ENCODE assay signal across 15 mouse cellular contexts in genomic region chr6:52180726-52181125, GRCm38 (mm10). TPM values are rescaled to one million over a fixed set of nuclear protein-coding genes. Genes with fewer than 3 reads are reported as not detected.
DNase-seq lines count a peak whose midpoint lies in the region; ATAC-seq lines count a peak whose summit lies in the region.
"Had no signal": no experiment of that assay in that cellular context is flagged by ENCODE, and none has a peak within 500 bp of the region (broad histone marks: within the 10 kb centered on the region; RNA-seq: fewer than 3 reads in every experiment).

No protein-coding gene starts in this region.

- H3K27ac ChIP-seq in forebrain, embryonic 11.5 days (ENCODE audit: low read depth, low read length): no peak overlapping the region
- no peak overlapping the region for H3K27ac ChIP-seq in forebrain, embryonic 16.5 days (ENCODE audit: low read length)
- H3K27ac ChIP-seq in hindbrain, embryonic 15.5 days (replicated peaks): peak overlapping the region; percentile 92
- peak overlapping the region; percentile 87 for H3K27ac ChIP-seq in neural tube, embryonic 14.5 days (ENCODE audit: low read depth, low read length)
- no peak overlapping the region for H3K27ac ChIP-seq in midbrain, embryonic 10.5 days (replicated peaks)
- H3K27ac ChIP-seq: embryonic facial prominence, embryonic 15.5 days; liver, embryonic 15.5 days had no signal

- H3K27me3 ChIP-seq in forebrain, embryonic 11.5 days (ENCODE audit: control insufficient read depth, insufficient read depth, low read length): peaks cover 100% of the 10 kb centered on the region
- H3K27me3 ChIP-seq in forebrain, embryonic 16.5 days (replicated peaks; ENCODE audit: control insufficient read depth, insufficient read depth, low read length): peaks cover 93% of the 10 kb centered on the region
- peaks cover 40% of the 10 kb centered on the region for H3K27me3 ChIP-seq in hindbrain, embryonic 15.5 days
- H3K27me3 ChIP-seq in neural tube, embryonic 14.5 days (ENCODE audit: control insufficient read depth, insufficient read depth, low read length): no peaks in the 10 kb centered on the region
- peaks cover 100% of the 10 kb centered on the region for H3K27me3 ChIP-seq in midbrain, embryonic 10.5 days (ENCODE audit: low read depth, poor library complexity, severe bottlenecking)

- no peaks in the 10 kb centered on the region for H3K36me3 ChIP-seq in forebrain, embryonic 11.5 days (ENCODE audit: control insufficient read depth, insufficient read depth, low read length)
- no peaks in the 10 kb centered on the region for H3K36me3 ChIP-seq in forebrain, embryonic 16.5 days (ENCODE audit: control insufficient read depth, insufficient read depth)
- no peaks in the 10 kb centered on the region for H3K36me3 ChIP-seq in hindbrain, embryonic 15.5 days
- H3K36me3 ChIP-seq in neural tube, embryonic 14.5 days (ENCODE audit: control insufficient read depth, insufficient read depth, low read length): peaks cover 8% of the 10 kb centered on the region; the same call in 1 of the 2 replicates
- no peaks in the 10 kb centered on the region for H3K36me3 ChIP-seq in midbrain, embryonic 10.5 days
- H3K36me3 ChIP-seq: embryonic facial prominence, embryonic 15.5 days; liver, embryonic 15.5 days had no signal

- no peak overlapping the region for H3K4me3 ChIP-seq in forebrain, embryonic 11.5 days (ENCODE audit: low read depth, low read length)
- H3K4me3 ChIP-seq in forebrain, embryonic 16.5 days (replicated peaks; ENCODE audit: low read length): no peak overlapping the region
- H3K4me3 ChIP-seq in hindbrain, embryonic 15.5 days: peak overlapping the region; percentile 51
- peak overlapping the region; percentile 38; the same call in 1 of the 2 replicates for H3K4me3 ChIP-seq in neural tube, embryonic 14.5 days (ENCODE audit: low read depth, low read length)
- H3K4me3 ChIP-seq in midbrain, embryonic 10.5 days: no peak overlapping the region
- H3K4me3 ChIP-seq: embryonic facial prominence, embryonic 15.5 days; liver, embryonic 15.5 days; myocyte had no signal

- peak; percentile 44 for DNase-seq in forebrain, embryonic 11.5 days (ENCODE audit: low spot score)
- peak; percentile 3 to 13 for DNase-seq in kidney, postnatal 4 days
- DNase-seq in kidney, adult 8-10 months: no peak
- DNase-seq in thymus, postnatal 25 days: no peak
- no peak for DNase-seq in midbrain, embryonic 10.5 days (ENCODE audit: low spot score)
- DNase-seq: forebrain, postnatal 0 days; gastrocnemius, postnatal 25 days; thymus, adult 18-20 months had no signal

- no peaks in the 10 kb centered on the region for H3K9me3 ChIP-seq in forebrain, embryonic 11.5 days (ENCODE audit: control insufficient read depth, low read length)
- no peaks in the 10 kb centered on the region for H3K9me3 ChIP-seq in forebrain, embryonic 16.5 days (ENCODE audit: control insufficient read depth, low read length)
- H3K9me3 ChIP-seq in hindbrain, embryonic 15.5 days: no peaks in the 10 kb centered on the region
- H3K9me3 ChIP-seq in neural tube, embryonic 14.5 days (ENCODE audit: control insufficient read depth, low read length): no peaks in the 10 kb centered on the region
- no peaks in the 10 kb centered on the region for H3K9me3 ChIP-seq in midbrain, embryonic 10.5 days (replicated peaks)
- H3K9me3 ChIP-seq: embryonic facial prominence, embryonic 15.5 days; liver, embryonic 15.5 days had no signal

- H3K9ac ChIP-seq in forebrain, embryonic 11.5 days (ENCODE audit: low read length): no peak overlapping the region
- no peak overlapping the region for H3K9ac ChIP-seq in forebrain, embryonic 16.5 days (replicated peaks; ENCODE audit: low read depth, low read length)
- peak overlapping the region; percentile 64 for H3K9ac ChIP-seq in hindbrain, embryonic 15.5 days
- H3K9ac ChIP-seq in neural tube, embryonic 14.5 days (replicated peaks; ENCODE audit: low read depth, low read length): peak overlapping the region; percentile 76; the same call in 1 of the 2 replicates
- H3K9ac ChIP-seq: embryonic facial prominence, embryonic 15.5 days; forebrain, postnatal 0 days; liver, embryonic 15.5 days had no signal

- ATAC-seq in forebrain, embryonic 11.5 days (replicated peaks; ENCODE audit: low FRiP score): no peak
- no peak for ATAC-seq in forebrain, embryonic 16.5 days
- ATAC-seq in hindbrain, embryonic 15.5 days (ENCODE audit: low FRiP score, low read depth): no peak
- no peak for ATAC-seq in neural tube, embryonic 14.5 days (ENCODE audit: low read depth)
- ATAC-seq: forebrain, postnatal 0 days had no signal

- H3K4me2 ChIP-seq in forebrain, embryonic 11.5 days (ENCODE audit: low read depth, low read length, severe bottlenecking): no peak overlapping the region
- no peak overlapping the region for H3K4me2 ChIP-seq in forebrain, embryonic 16.5 days (ENCODE audit: low read length)
- peak overlapping the region; percentile 97 for H3K4me2 ChIP-seq in hindbrain, embryonic 15.5 days
- H3K4me2 ChIP-seq in neural tube, embryonic 14.5 days (ENCODE audit: low read depth, low read length): peak overlapping the region; percentile 90
- H3K4me2 ChIP-seq: embryonic facial prominence, embryonic 15.5 days; liver, embryonic 15.5 days had no signal

- H3K4me1 ChIP-seq in forebrain, embryonic 11.5 days (replicated peaks; ENCODE audit: control insufficient read depth, insufficient read depth, low read length): no peaks in the 10 kb centered on the region
- H3K4me1 ChIP-seq in forebrain, embryonic 16.5 days (replicated peaks; ENCODE audit: control insufficient read depth, insufficient read depth, low read length): no peaks in the 10 kb centered on the region
- H3K4me1 ChIP-seq in hindbrain, embryonic 15.5 days (replicated peaks): peaks cover 15% of the 10 kb centered on the region; the same call in 1 of the 2 replicates
- H3K4me1 ChIP-seq in neural tube, embryonic 14.5 days (ENCODE audit: control insufficient read depth, insufficient read depth, low read length): peaks cover 75% of the 10 kb centered on the region
- peaks cover 3% of the 10 kb centered on the region for H3K4me1 ChIP-seq in midbrain, embryonic 10.5 days
- H3K4me1 ChIP-seq: embryonic facial prominence, embryonic 15.5 days had no signal

- WGBS in forebrain, embryonic 11.5 days: 4% methylated on average over 3 of the region's 3 CpGs
- 5% methylated on average over 3 of the region's 3 CpGs for WGBS in forebrain, embryonic 16.5 days
- 15% methylated on average over 3 of the region's 3 CpGs for WGBS in hindbrain, embryonic 15.5 days
- 18% methylated on average over 3 of the region's 3 CpGs for WGBS in neural tube, embryonic 14.5 days
- WGBS in midbrain, embryonic 10.5 days: 6% methylated on average over 3 of the region's 3 CpGs

RNA-seq across cellular contexts. Expression of gene 5730596B20Rik, which starts 3.4 kb away (rescaled TPM):
- not detected in 2 replicates for polyA plus RNA-seq in forebrain, embryonic 11.5 days (2014; fragmentation: Nextera tagmentation; extraction: Ambion mirVana)
- polyA plus RNA-seq in forebrain, embryonic 16.5 days (2015; fragmentation: Nextera tagmentation; extraction: Ambion mirVana): not detected in 2 replicates
- 4.0 and 4.3 TPM in 2 replicates for polyA plus RNA-seq in hindbrain, embryonic 15.5 days (2015; fragmentation: Nextera tagmentation; extraction: Ambion mirVana)
- 1.8 and 2.2 TPM in 2 replicates for polyA plus RNA-seq in neural tube, embryonic 14.5 days (2014; fragmentation: Nextera tagmentation; extraction: Ambion mirVana)
- polyA plus RNA-seq in midbrain, embryonic 10.5 days (2016; fragmentation: Nextera tagmentation; extraction: Ambion mirVana): not detected in 2 replicates
- polyA plus RNA-seq: embryonic facial prominence, embryonic 15.5 days; forebrain, postnatal 0 days; spleen, adult 2 months had no signal

RNA-seq across cellular contexts. Expression of gene Hoxa4, which starts 10.8 kb away (rescaled TPM):
- polyA plus RNA-seq in forebrain, embryonic 11.5 days (2014; fragmentation: Nextera tagmentation; extraction: Ambion mirVana): not detected in 2 replicates
- not detected in 2 replicates for polyA plus RNA-seq in forebrain, embryonic 16.5 days (2015; fragmentation: Nextera tagmentation; extraction: Ambion mirVana)
- 10.6 and 12.2 TPM in 2 replicates for polyA plus RNA-seq in hindbrain, embryonic 15.5 days (2015; fragmentation: Nextera tagmentation; extraction: Ambion mirVana)
- polyA plus RNA-seq in neural tube, embryonic 14.5 days (2014; fragmentation: Nextera tagmentation; extraction: Ambion mirVana): 1.6 and 2.7 TPM in 2 replicates
- not detected in 2 replicates for polyA plus RNA-seq in midbrain, embryonic 10.5 days (2016; fragmentation: Nextera tagmentation; extraction: Ambion mirVana)
- polyA plus RNA-seq: forebrain, postnatal 0 days had no signal

RNA-seq across cellular contexts. Expression of gene Hoxa2, which starts 16.1 kb away (rescaled TPM):
- not detected in 2 replicates for polyA plus RNA-seq in forebrain, embryonic 11.5 days (2014; fragmentation: Nextera tagmentation; extraction: Ambion mirVana)
- polyA plus RNA-seq in forebrain, embryonic 16.5 days (2015; fragmentation: Nextera tagmentation; extraction: Ambion mirVana): not detected in 2 replicates
- 22.4 and 26.8 TPM in 2 replicates for polyA plus RNA-seq in hindbrain, embryonic 15.5 days (2015; fragmentation: Nextera tagmentation; extraction: Ambion mirVana)
- 7.0 and 8.8 TPM in 2 replicates for polyA plus RNA-seq in neural tube, embryonic 14.5 days (2014; fragmentation: Nextera tagmentation; extraction: Ambion mirVana)
- polyA plus RNA-seq in midbrain, embryonic 10.5 days (2016; fragmentation: Nextera tagmentation; extraction: Ambion mirVana): 0.26 and 1.9 TPM in 2 replicates
- polyA plus RNA-seq: forebrain, postnatal 0 days had no signal

RNA-seq across cellular contexts. Expression of gene Hoxa1, which starts 22.6 kb away (rescaled TPM):
- 0.43 TPM in 1 of 2 replicates, not detected in the other for polyA plus RNA-seq in forebrain, embryonic 11.5 days (2014; fragmentation: Nextera tagmentation; extraction: Ambion mirVana)
- not detected in 2 replicates for polyA plus RNA-seq in forebrain, embryonic 16.5 days (2015; fragmentation: Nextera tagmentation; extraction: Ambion mirVana)
- 1.3 and 1.8 TPM in 2 replicates for polyA plus RNA-seq in hindbrain, embryonic 15.5 days (2015; fragmentation: Nextera tagmentation; extraction: Ambion mirVana)
- polyA plus RNA-seq in neural tube, embryonic 14.5 days (2014; fragmentation: Nextera tagmentation; extraction: Ambion mirVana): 0.76 and 0.92 TPM in 2 replicates
- 0.32 and 0.47 TPM in 2 replicates for polyA plus RNA-seq in midbrain, embryonic 10.5 days (2016; fragmentation: Nextera tagmentation; extraction: Ambion mirVana)
- polyA plus RNA-seq: forebrain, postnatal 0 days had no signal

RNA-seq across cellular contexts. Expression of gene Hoxa5, which starts 23.7 kb away (rescaled TPM):
- not detected in 2 replicates for polyA plus RNA-seq in forebrain, embryonic 11.5 days (2014; fragmentation: Nextera tagmentation; extraction: Ambion mirVana)
- not detected in 2 replicates for polyA plus RNA-seq in forebrain, embryonic 16.5 days (2015; fragmentation: Nextera tagmentation; extraction: Ambion mirVana)
- 105 and 115 TPM in 2 replicates for polyA plus RNA-seq in hindbrain, embryonic 15.5 days (2015; fragmentation: Nextera tagmentation; extraction: Ambion mirVana)
- polyA plus RNA-seq in neural tube, embryonic 14.5 days (2014; fragmentation: Nextera tagmentation; extraction: Ambion mirVana): 20.9 and 30.6 TPM in 2 replicates
- polyA plus RNA-seq in midbrain, embryonic 10.5 days (2016; fragmentation: Nextera tagmentation; extraction: Ambion mirVana): not detected in 2 replicates
- polyA plus RNA-seq: forebrain, postnatal 0 days had no signal

Comparison
In these comparisons a context has a peak if more than half of its experiments do, and no peak if none do; other contexts are left out.
1. DNase-seq: peak in forebrain, embryonic 11.5 days (single experiment) and kidney, postnatal 4 days (2 of 2); none in kidney, adult 8-10 months (0 of 2), thymus, postnatal 25 days (single experiment) and midbrain, embryonic 10.5 days (single experiment).
2. H3K27ac ChIP-seq: peak in hindbrain, embryonic 15.5 days (single experiment) and neural tube, embryonic 14.5 days (single experiment); none in forebrain, embryonic 11.5 days (single experiment), forebrain, embryonic 16.5 days (single experiment) and midbrain, embryonic 10.5 days (single experiment).
3. H3K4me2 ChIP-seq: peak in hindbrain, embryonic 15.5 days (single experiment) and neural tube, embryonic 14.5 days (single experiment); none in forebrain, embryonic 11.5 days (single experiment) and forebrain, embryonic 16.5 days (single experiment).
4. H3K4me3 ChIP-seq: peak in hindbrain, embryonic 15.5 days (single experiment) and neural tube, embryonic 14.5 days (single experiment); none in forebrain, embryonic 11.5 days (single experiment), forebrain, embryonic 16.5 days (single experiment) and midbrain, embryonic 10.5 days (single experiment).
5. H3K9ac ChIP-seq: peak in hindbrain, embryonic 15.5 days (single experiment) and neural tube, embryonic 14.5 days (single experiment); none in forebrain, embryonic 11.5 days (single experiment) and forebrain, embryonic 16.5 days (single experiment).